Mouse (Mus musculus) olfactory bulb, adult 2 months (tissue): ENCODE data around the gene Zbtb7a. TPM values are rescaled to one million over a fixed set of nuclear protein-coding genes. Genes with fewer than 3 reads are reported as not detected.

Source experiments
- H3K27ac ChIP-seq: fragments of 200-500 bp; 2 replicates; pipeline ENCODE4 v1.5.1; 2012; ENCODE audit warnings: low read depth, low read length; ENCODE audit not compliant: insufficient read depth
- H3K4me1 ChIP-seq: fragments of 200-500 bp; 2 replicates; pipeline ENCODE4 v1.6.1; 2012; ENCODE audit warnings: low read length; ENCODE audit not compliant: control insufficient read depth, insufficient read depth
- H3K4me3 ChIP-seq: fragments of 200-500 bp; 2 replicates; pipeline ENCODE4 v1.5.1; 2012; ENCODE audit warnings: mild to moderate bottlenecking, low read depth, low read length, moderate library complexity; ENCODE audit not compliant: insufficient read depth
- CTCF ChIP-seq: fragments of 200-500 bp; IDR thresholded peaks from 2 replicates; pipeline ENCODE4 v1.5.1; 2012; ENCODE audit warnings: low read depth, mild to moderate bottlenecking, low read length, moderate library complexity; ENCODE audit not compliant: insufficient read depth
- POLR2A ChIP-seq: fragments of 200-500 bp; IDR thresholded peaks from 2 replicates; pipeline ENCODE4 v1.6.1; 2012; ENCODE audit warnings: mild to moderate bottlenecking, low read depth, low read length, moderate library complexity; ENCODE audit not compliant: insufficient read depth
- WGBS: fragments of 180-500 bp; shearing (Covaris S2); methylation state at CpG from one replicate; pipeline ENCODE4 v1.1.7; 2018; 5-methylcytosine and 5-hydroxymethylcytosine counted together
- polyA plus RNA-seq: library from polyadenylated mRNA; stranded (reverse); fragments of >200 nt; gene quantifications from 2 replicates; pipeline ENCODE4 v1.2.4, GENCODE M21; 2012; ENCODE audit warnings: low replicate concordance; ENCODE audit not compliant: missing spikeins, insufficient read depth, insufficient read length

Zbtb7a gene
- polyA plus RNA-seq, 1 experiment, result not detected

- Histone ChIP-seq H3K4me1 (peaks cover 71% of the 10 kb centered on the region), H3K4me3 (no peak overlapping the region), H3K27ac (no peak overlapping the region)
- TF ChIP-seq POLR2A, result no peak
- TF ChIP-seq CTCF, result no peak
- WGBS, result 84% methylated on average over 27 of the region's 27 CpGs
These were observed 9.6 kb downstream of the Zbtb7a start for GRCm38 (mm10) chr10:81144667-81145066.

- WGBS, result 79% methylated on average over 6 of the region's 6 CpGs
- no peak overlapping the region for H3K4me3 ChIP-seq
- no peak for TF ChIP-seq POLR2A
- 0 out of 2 replicates have a peak overlapping the region, but pooled peaks have one; percentile 7 for H3K27ac ChIP-seq
- peaks cover 66% of the 10 kb centered on the region for H3K4me1 ChIP-seq
These were observed 10.3 kb downstream of the Zbtb7a start for GRCm38 (mm10) chr10:81145307-81145706.

- no peak for TF ChIP-seq POLR2A
- no peak for TF ChIP-seq CTCF
- H3K27ac ChIP-seq, result peak overlapping the region; percentile 65
- 55% methylated on average over 7 of the region's 7 CpGs for WGBS
- H3K4me3 ChIP-seq, result no peak overlapping the region; the same call in 1 of the 2 replicates
- peaks cover 62% of the 10 kb centered on the region for H3K4me1 ChIP-seq
These were observed 10.8 kb downstream of the Zbtb7a start for GRCm38 (mm10) chr10:81145778-81146177.

- Histone ChIP-seq H3K4me3 (peak overlapping the region; percentile 17; the same call in 1 of the 2 replicates), H3K27ac (peak overlapping the region; percentile 79), H3K4me1 (peaks cover 58% of the 10 kb centered on the region)
- TF ChIP-seq CTCF (no peak), POLR2A (no peak)
- 31% methylated on average over 4 of the region's 4 CpGs for WGBS
These were observed 11.3 kb downstream of the Zbtb7a start for GRCm38 (mm10) chr10:81146296-81146695.

- 50% methylated on average over 6 of the region's 6 CpGs for WGBS
- peaks cover 15% of the 10 kb centered on the region for H3K4me1 ChIP-seq
- TF ChIP-seq CTCF (no peak), POLR2A (no peak)
- no peak overlapping the region for H3K4me3 ChIP-seq
- H3K27ac ChIP-seq, result no peak overlapping the region
These were observed 16.2 kb downstream of the Zbtb7a start for GRCm38 (mm10) chr10:81151261-81151660.

- WGBS, result 72% methylated on average over 12 of the region's 12 CpGs
- peaks cover 4% of the 10 kb centered on the region; the same call in 1 of the 2 replicates for H3K4me1 ChIP-seq
- no peak for TF ChIP-seq CTCF
- no peak for TF ChIP-seq POLR2A
- no peak overlapping the region for H3K27ac ChIP-seq
- H3K4me3 ChIP-seq, result no peak overlapping the region
These were observed 17.6 kb downstream of the Zbtb7a start for GRCm38 (mm10) chr10:81152609-81153008.

GRCm38 (mm10) chr10:81154313-81154712 lies 19.3 kb downstream of the Zbtb7a start:
- H3K4me1 ChIP-seq, result peaks cover 4% of the 10 kb centered on the region; the same call in 1 of the 2 replicates
- H3K4me3 ChIP-seq, result no peak overlapping the region
- H3K27ac ChIP-seq, result 0 out of 2 replicates have a peak overlapping the region, but pooled peaks have one; percentile 8
- no peak for TF ChIP-seq POLR2A
- TF ChIP-seq CTCF, result no peak
- 87% methylated on average over 12 of the region's 12 CpGs for WGBS

- H3K4me1 ChIP-seq, result peaks cover 4% of the 10 kb centered on the region; the same call in 1 of the 2 replicates
- TF ChIP-seq POLR2A (no peak), CTCF (no peak)
- WGBS, result 66% methylated on average over 6 of the region's 6 CpGs
- no peak overlapping the region for H3K4me3 ChIP-seq
- H3K27ac ChIP-seq, result peak overlapping the region; percentile 8; the same call in 1 of the 2 replicates
These were observed 19.7 kb downstream of the Zbtb7a start for GRCm38 (mm10) chr10:81154736-81155135.

- H3K4me3 ChIP-seq, result no peak overlapping the region
- H3K4me1 ChIP-seq, result peaks cover 29% of the 10 kb centered on the region; the same call in 1 of the 2 replicates
- no peak overlapping the region for H3K27ac ChIP-seq
- TF ChIP-seq CTCF (no peak), POLR2A (no peak)
- WGBS, result 88% methylated on average over 8 of the region's 8 CpGs
These were observed 26.7 kb downstream of the Zbtb7a start for GRCm38 (mm10) chr10:81161602-81162317.

- WGBS, result 80% methylated on average over 2 of the region's 2 CpGs
- Histone ChIP-seq H3K4me3 (no peak overlapping the region), H3K4me1 (peaks cover 32% of the 10 kb centered on the region; the same call in 1 of the 2 replicates), H3K27ac (no peak overlapping the region)
- TF ChIP-seq CTCF (no peak), POLR2A (no peak)
These were observed 27.3 kb downstream of the Zbtb7a start for GRCm38 (mm10) chr10:81162318-81162652.
